Mouse (Mus musculus) heart, embryonic 13.5 days (tissue): ENCODE measurements around the gene Trim8. TPM values are rescaled to one million over a fixed set of nuclear protein-coding genes. Genes with fewer than 3 reads are reported as not detected.

Experiments used
- ATAC-seq: fragments of 200-750 bp; cut with Nextera tagmentation; 2 replicates; pipeline ENCODE4 v1.8.0; 2017; ENCODE audit warnings: moderate TSS enrichment; ENCODE audit not compliant: insufficient number of reproducible peaks, low FRiP score, low TSS enrichment; ENCODE audit errors: extremely low read depth
- H3K27ac ChIP-seq: fragments of 300-500 bp; sonication (generic); replicated peaks from 2 replicates; pipeline ENCODE4 v1.5.1; 2015; ENCODE audit warnings: moderate library complexity, mild to moderate bottlenecking, inconsistent platforms
- H3K27me3 ChIP-seq: fragments of 300-500 bp; sonication (generic); replicated peaks from 2 replicates; pipeline ENCODE4 v1.6.1; 2015; ENCODE audit warnings: mild to moderate bottlenecking, inconsistent platforms
- H3K36me3 ChIP-seq: fragments of 300-500 bp; sonication (generic); 2 replicates; pipeline ENCODE4 v1.6.1; 2015; ENCODE audit warnings: mild to moderate bottlenecking, inconsistent platforms
- H3K4me1 ChIP-seq: fragments of 300-500 bp; sonication (generic); 2 replicates; pipeline ENCODE4 v1.6.1; 2015; ENCODE audit warnings: inconsistent platforms
- H3K4me2 ChIP-seq: fragments of 300-500 bp; sonication (generic); 2 replicates; pipeline ENCODE4 v1.6.1; 2015; ENCODE audit warnings: inconsistent platforms, mild to moderate bottlenecking, moderate library complexity
- H3K4me3 ChIP-seq: fragments of 300-500 bp; sonication (generic); 2 replicates; pipeline ENCODE4 v1.5.1; 2015; ENCODE audit warnings: moderate library complexity, mild to moderate bottlenecking, inconsistent platforms
- H3K9ac ChIP-seq: fragments of 300-500 bp; sonication (generic); 2 replicates; pipeline ENCODE4 v1.6.1; 2015; ENCODE audit warnings: inconsistent platforms, mild to moderate bottlenecking, moderate library complexity
- H3K9me3 ChIP-seq: fragments of 300-500 bp; sonication (generic); 2 replicates; pipeline ENCODE4 v1.6.1; 2016; ENCODE audit warnings: inconsistent platforms
- WGBS: fragments of 180-500 bp; shearing (Covaris S2); methylation state at CpG from one replicate; pipeline ENCODE4 v1.1.7; 2015; ENCODE audit warnings: mixed read lengths; 5-methylcytosine and 5-hydroxymethylcytosine counted together
- polyA plus RNA-seq: library from polyadenylated mRNA; unstranded; fragments of >200 nt; fragmentation: Nextera tagmentation; extraction: Ambion mirVana; gene quantifications from 2 replicates; pipeline ENCODE4 v1.2.1, GENCODE M21; 2015

The Trim8 gene
- polyA plus RNA-seq, 1 experiment from 2014 or later, result 13.2 TPM

DNA sequence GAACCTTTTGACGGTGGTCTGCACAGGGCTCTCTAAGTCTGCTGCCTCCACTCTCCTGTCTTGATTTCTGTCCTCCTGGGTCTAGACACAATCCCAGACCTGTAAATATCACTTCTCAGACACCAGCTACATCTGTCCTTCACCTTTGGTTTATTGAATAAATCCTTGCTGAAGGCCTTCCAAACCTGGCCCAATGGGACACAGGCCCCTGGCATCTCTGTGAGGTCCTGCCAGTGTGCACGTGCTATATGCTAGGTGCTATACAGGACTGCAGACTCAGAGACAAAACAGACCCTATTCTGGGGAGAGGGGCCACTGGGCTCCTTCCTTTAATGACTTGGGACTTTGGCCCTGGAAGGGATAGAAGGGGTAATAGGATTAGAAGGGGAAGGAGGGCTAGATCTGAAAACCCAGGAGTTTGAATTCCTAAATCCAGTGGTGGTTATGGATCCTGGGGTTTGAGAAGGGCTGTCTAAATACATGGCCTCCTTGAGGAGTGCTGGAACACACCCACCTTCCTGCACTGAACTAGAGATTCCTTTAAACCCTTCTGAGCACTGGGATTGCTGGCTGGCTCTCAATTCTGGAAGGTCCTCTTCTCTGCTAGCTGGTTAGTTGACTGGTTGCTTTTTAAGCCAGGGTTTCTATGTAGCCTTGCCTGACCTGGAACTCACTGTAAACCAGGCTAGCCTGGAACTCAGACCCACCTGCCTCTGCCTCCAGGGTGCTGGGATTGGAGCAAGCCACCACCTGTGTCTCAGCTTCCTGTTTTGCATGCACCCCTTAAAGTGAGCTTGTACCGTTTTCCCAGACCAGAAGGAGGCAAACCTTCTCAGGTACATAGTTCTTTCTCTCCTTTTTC, 15.4 kb downstream of the Trim8 start:
- no peaks in the 10 kb centered on the region for H3K27me3 ChIP-seq
- no peak overlapping the region for H3K4me3 ChIP-seq
- H3K4me1 ChIP-seq, result peaks cover 45% of the 10 kb centered on the region
- H3K4me2 ChIP-seq, result no peak overlapping the region
- ATAC-seq, result no peak
- H3K27ac ChIP-seq, result peak overlapping the region; percentile 55; the same call in 1 of the 2 replicates
- H3K36me3 ChIP-seq, result peaks cover 57% of the 10 kb centered on the region
- WGBS, result 57% methylated on average over 3 of the region's 3 CpGs
- no peaks in the 10 kb centered on the region for H3K9me3 ChIP-seq
- H3K9ac ChIP-seq, result no peak overlapping the region

DNA sequence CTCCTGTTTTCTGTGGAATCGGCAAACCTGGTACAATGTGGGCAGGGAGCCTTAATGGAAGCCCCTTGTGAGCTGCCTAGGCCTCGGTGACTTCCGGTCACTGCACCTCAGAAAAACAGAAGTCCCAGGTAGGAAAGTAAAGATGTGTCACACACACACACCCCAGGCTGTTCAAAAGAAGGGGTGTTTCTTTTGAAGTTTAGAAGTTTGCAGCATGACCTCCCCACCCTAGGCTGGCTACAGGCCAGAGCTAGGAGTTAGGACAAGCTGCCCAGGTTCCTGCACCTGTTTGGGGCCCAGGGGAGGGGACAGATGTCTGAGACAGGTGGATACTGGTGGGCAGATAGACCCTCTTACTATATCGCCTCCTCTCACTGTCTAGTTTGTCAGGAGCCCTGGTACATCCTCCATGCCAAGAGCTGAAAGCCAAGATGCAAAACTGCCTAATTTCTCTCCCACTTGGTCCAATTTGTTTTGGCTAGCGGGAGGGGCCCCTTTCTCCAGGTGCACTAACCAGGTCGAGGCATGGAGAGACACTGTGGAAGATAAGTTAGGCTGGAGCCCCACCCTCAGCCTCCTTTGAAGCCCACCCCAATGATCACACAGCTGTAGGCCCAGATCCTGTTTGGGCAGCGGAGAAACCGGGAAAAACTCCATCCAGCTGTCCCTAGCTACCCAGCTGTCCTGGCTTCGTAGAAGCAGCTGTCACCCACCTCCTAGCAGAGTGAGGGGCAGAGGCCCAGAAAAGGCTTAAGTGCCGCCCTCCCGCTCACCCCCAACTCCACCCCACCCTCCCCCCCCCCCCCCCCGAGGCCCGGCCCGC, 16.2 kb downstream of the Trim8 start:
- H3K27ac ChIP-seq, result peak overlapping the region; percentile 55
- no peaks in the 10 kb centered on the region for H3K9me3 ChIP-seq
- H3K4me1 ChIP-seq, result peaks cover 46% of the 10 kb centered on the region
- H3K36me3 ChIP-seq, result peaks cover 49% of the 10 kb centered on the region
- ATAC-seq, result no peak
- H3K4me2 ChIP-seq, result peak overlapping the region; percentile 67
- H3K27me3 ChIP-seq, result no peaks in the 10 kb centered on the region
- 31% methylated on average over 12 of the region's 14 CpGs for WGBS
- H3K9ac ChIP-seq, result peak overlapping the region; percentile 78
- peak overlapping the region; percentile 34 for H3K4me3 ChIP-seq

GRCm38 (mm10) chr19:46518352-46518787, 16.9 kb downstream of the Trim8 start:
- peaks cover 42% of the 10 kb centered on the region for H3K36me3 ChIP-seq
- 0 out of 2 replicates have a peak, but pooled peaks have one; percentile 35 for ATAC-seq
- H3K4me2 ChIP-seq, result peak overlapping the region; percentile 67
- peak overlapping the region; percentile 78 for H3K9ac ChIP-seq
- H3K9me3 ChIP-seq, result no peaks in the 10 kb centered on the region
- H3K27me3 ChIP-seq, result no peaks in the 10 kb centered on the region
- WGBS, result 1% methylated on average over 12 of the region's 13 CpGs
- peak overlapping the region; percentile 55 for H3K27ac ChIP-seq
- H3K4me3 ChIP-seq, result peak overlapping the region; percentile 34
- peaks cover 52% of the 10 kb centered on the region for H3K4me1 ChIP-seq

GRCm38 (mm10) chr19:46518828-46519621, 17.5 kb downstream of the Trim8 start:
- Histone ChIP-seq H3K9ac (peak overlapping the region; percentile 78), H3K27me3 (no peaks in the 10 kb centered on the region), H3K4me1 (peaks cover 58% of the 10 kb centered on the region), H3K36me3 (peaks cover 36% of the 10 kb centered on the region), H3K4me2 (peak overlapping the region; percentile 67), H3K27ac (peak overlapping the region; percentile 55), H3K9me3 (no peaks in the 10 kb centered on the region), H3K4me3 (peak overlapping the region; percentile 34)
- WGBS, result 16% methylated on average over 5 of the region's 5 CpGs
- no peak for ATAC-seq

DNA sequence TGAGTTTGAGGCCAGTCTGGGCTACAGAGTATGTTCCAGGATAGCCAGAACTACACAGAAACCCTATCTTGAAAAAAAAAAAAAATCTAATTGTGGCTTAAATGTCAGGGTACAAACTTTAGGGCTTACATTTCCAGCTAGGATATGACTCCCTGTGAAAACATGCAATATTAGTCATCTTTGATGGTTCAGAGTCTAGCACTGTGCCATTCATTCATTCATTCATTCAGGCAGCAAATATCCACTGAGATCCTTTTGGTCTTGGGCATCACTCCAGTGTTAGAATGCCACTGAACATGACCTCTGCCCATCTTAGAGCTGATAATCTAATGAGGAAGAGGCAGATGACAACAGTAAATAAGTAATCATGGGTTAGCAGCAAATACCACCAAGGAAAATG, 20.2 kb downstream of the Trim8 start:
- peak overlapping the region; percentile 90; the same call in 1 of the 2 replicates for H3K27ac ChIP-seq
- no peaks in the 10 kb centered on the region for H3K27me3 ChIP-seq
- H3K9me3 ChIP-seq, result no peaks in the 10 kb centered on the region
- ATAC-seq, result no peak
- H3K4me3 ChIP-seq, result no peak overlapping the region
- H3K4me1 ChIP-seq, result peaks cover 85% of the 10 kb centered on the region
- H3K4me2 ChIP-seq, result no peak overlapping the region
- H3K36me3 ChIP-seq, result peaks cover 9% of the 10 kb centered on the region
- H3K9ac ChIP-seq, result no peak overlapping the region

- peak overlapping the region; percentile 71 for H3K4me2 ChIP-seq
- ATAC-seq, result no peak
- H3K27me3 ChIP-seq, result no peaks in the 10 kb centered on the region
- H3K36me3 ChIP-seq, result 0 out of 2 replicates have a peak, but pooled peaks cover 2% of the 10 kb centered on the region
- WGBS, result 13% methylated on average over 15 of the region's 15 CpGs
- no peak overlapping the region for H3K4me3 ChIP-seq
- peak overlapping the region; percentile 78; the same call in 1 of the 2 replicates for H3K9ac ChIP-seq
- peaks cover 87% of the 10 kb centered on the region for H3K4me1 ChIP-seq
- H3K27ac ChIP-seq, result peak overlapping the region; percentile 90
- no peaks in the 10 kb centered on the region for H3K9me3 ChIP-seq
Observed at GRCm38 (mm10) chr19:46522433-46523044, 21.0 kb downstream of the Trim8 start.

GRCm38 (mm10) chr19:46523131-46523479, 21.6 kb downstream of the Trim8 start:
- H3K4me3 ChIP-seq, result peak overlapping the region; percentile 39
- H3K9me3 ChIP-seq, result no peaks in the 10 kb centered on the region
- peak overlapping the region; percentile 78 for H3K9ac ChIP-seq
- H3K36me3 ChIP-seq, result no peaks in the 10 kb centered on the region
- H3K4me2 ChIP-seq, result peak overlapping the region; percentile 71
- no peak for ATAC-seq
- no peaks in the 10 kb centered on the region for H3K27me3 ChIP-seq
- peaks cover 87% of the 10 kb centered on the region for H3K4me1 ChIP-seq
- H3K27ac ChIP-seq, result peak overlapping the region; percentile 90

DNA sequence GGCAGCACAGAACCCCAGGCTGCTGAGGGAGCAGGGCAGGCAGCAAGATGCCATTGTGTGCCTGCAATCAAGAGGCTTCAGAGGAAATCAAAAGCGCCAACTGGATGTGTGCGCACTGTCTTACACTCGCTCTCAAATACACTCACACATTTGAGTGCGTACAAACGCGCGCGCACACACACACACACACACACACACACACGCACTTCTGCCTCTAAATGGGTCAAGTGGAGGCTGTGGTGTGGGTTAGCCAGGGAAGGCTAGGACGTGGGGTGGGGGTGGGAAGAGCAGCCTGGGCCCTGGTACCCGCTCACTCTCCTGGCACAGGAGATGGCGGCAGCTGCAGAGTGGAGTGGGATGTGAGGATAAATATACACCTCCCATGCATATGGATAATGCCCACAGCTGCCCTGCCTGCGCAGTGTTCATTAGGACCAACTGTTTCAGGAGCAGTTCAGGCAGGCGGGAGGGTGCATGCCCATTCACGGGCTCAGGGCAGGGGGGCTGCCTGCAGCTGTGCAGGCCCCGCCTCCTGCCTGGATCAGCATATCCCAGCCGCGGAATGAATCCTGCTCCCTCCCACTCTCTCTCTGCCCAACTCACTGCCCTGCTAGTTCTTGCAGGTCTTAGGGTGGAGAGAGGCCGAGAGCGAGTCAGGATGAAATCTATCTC, 22.1 kb downstream of the Trim8 start:
- H3K9ac ChIP-seq, result peak overlapping the region; percentile 78
- no peaks in the 10 kb centered on the region for H3K27me3 ChIP-seq
- no peaks in the 10 kb centered on the region for H3K36me3 ChIP-seq
- WGBS, result 6% methylated on average over 20 of the region's 20 CpGs
- ATAC-seq, result peak; percentile 61; the same call in 1 of the 2 replicates
- H3K4me3 ChIP-seq, result peak overlapping the region; percentile 39
- no peaks in the 10 kb centered on the region for H3K9me3 ChIP-seq
- peak overlapping the region; percentile 71 for H3K4me2 ChIP-seq
- H3K4me1 ChIP-seq, result peaks cover 86% of the 10 kb centered on the region
- H3K27ac ChIP-seq, result peak overlapping the region; percentile 90

- ATAC-seq, result no peak
- H3K27me3 ChIP-seq, result no peaks in the 10 kb centered on the region
- WGBS, result 6% methylated on average over 6 of the region's 6 CpGs
- H3K27ac ChIP-seq, result peak overlapping the region; percentile 90
- peak overlapping the region; percentile 71 for H3K4me2 ChIP-seq
- peak overlapping the region; percentile 78 for H3K9ac ChIP-seq
- peaks cover 86% of the 10 kb centered on the region for H3K4me1 ChIP-seq
- H3K9me3 ChIP-seq, result no peaks in the 10 kb centered on the region
- H3K4me3 ChIP-seq, result peak overlapping the region; percentile 39
- no peaks in the 10 kb centered on the region for H3K36me3 ChIP-seq
Observed at GRCm38 (mm10) chr19:46524152-46524544, 22.6 kb downstream of the Trim8 start.

GRCm38 (mm10) chr19:46524601-46525321, 23.3 kb downstream of the Trim8 start:
- H3K9me3 ChIP-seq, result no peaks in the 10 kb centered on the region
- no peaks in the 10 kb centered on the region for H3K36me3 ChIP-seq
- H3K4me1 ChIP-seq, result peaks cover 86% of the 10 kb centered on the region
- ATAC-seq, result no peak
- H3K9ac ChIP-seq, result peak overlapping the region; percentile 78
- H3K4me3 ChIP-seq, result peak overlapping the region; percentile 39
- H3K27me3 ChIP-seq, result no peaks in the 10 kb centered on the region
- peak overlapping the region; percentile 90 for H3K27ac ChIP-seq
- WGBS, result 31% methylated on average over 14 of the region's 14 CpGs
- H3K4me2 ChIP-seq, result peak overlapping the region; percentile 71
